Mouse (Mus musculus) spleen, adult 2 months (tissue): ENCODE measurements around the gene Tmem184b.

Experiments used
- CTCF ChIP-seq: fragments of 200-500 bp; IDR thresholded peaks from 2 replicates; pipeline ENCODE4 v1.5.1; 2011; ENCODE audit warnings: mild to moderate bottlenecking, inconsistent platforms; ENCODE audit not compliant: insufficient read depth, insufficient read length, insufficient replicate concordance; ENCODE audit errors: extremely low read depth
- POLR2A ChIP-seq: fragments of 200-500 bp; IDR thresholded peaks from 2 replicates; pipeline ENCODE4 v1.6.1; 2011; ENCODE audit warnings: low read depth, low read length, inconsistent platforms

GRCm38 (mm10) chr15:79395281-79395680 is 8.1 kb downstream of the Tmem184b start:
- TF ChIP-seq CTCF (no peak), POLR2A (no peak)
